Mouse (Mus musculus): Measurements from ENCODE around the gene Agr2. TPM values are rescaled to one million over a fixed set of nuclear protein-coding genes. Genes with fewer than 3 reads are reported as not detected.

Agr2 gene
- not detected in 4 replicates for total RNA-seq (2023)

DNA sequence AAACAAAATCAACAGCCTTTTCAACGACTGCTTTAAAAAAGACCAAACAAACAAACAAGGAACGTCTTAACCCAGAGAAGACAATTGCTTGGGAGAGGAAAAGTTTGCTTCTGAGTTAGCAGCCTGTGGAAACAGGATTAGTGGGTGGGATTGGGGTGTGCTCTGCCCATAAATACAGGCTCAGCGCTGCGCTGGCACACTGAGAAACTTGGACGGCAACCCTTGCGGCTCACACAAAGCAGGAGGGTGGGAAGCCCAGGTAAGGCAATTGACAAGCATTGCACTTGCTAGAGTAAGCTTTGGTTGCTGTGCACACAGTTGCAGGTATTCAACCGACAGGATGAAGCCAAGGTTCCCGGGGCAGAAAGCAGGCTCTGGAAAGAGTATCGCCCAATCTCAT lies at the start of gene Agr2:
Agr2 (plus strand) TSS at position 197 of the 400 bp plus-strand sequence.

DNA sequence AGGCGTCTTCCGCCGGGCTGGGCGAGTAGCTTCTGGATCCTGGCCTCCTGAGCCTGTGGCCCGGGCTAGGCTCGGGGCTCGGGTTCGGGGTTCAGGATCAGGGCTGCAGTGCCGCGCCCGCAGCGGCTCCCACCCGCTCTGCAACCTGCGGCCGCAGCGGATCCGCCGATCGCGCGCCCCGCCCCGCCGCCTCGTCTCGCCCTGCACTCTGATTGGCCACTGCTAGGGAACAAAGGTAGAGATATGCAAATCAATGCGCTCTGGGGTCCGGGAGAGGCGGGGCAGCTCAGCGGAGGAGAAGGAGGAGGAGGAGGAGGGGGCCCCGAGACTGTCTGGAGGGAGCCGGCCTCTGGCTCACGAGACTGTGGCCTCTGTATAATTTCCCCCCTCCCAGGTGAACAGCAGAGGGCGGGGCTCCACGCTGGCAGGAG lies 49.7 kb downstream of the Agr2 start, which contains the start of gene Tspan13:
Tspan13 (minus strand) TSS at position 153 of the 431 bp plus-strand sequence.

Other genes starting within 250 kb of the Agr2 start
- gene Agr3, start 67.3 kb upstream of the Agr2 start, total RNA-seq (2023), result not detected in 4 replicates
- gene Tspan13, start 49.6 kb downstream of the Agr2 start, total RNA-seq (2023), result 144 to 157 TPM (median 154 TPM) in 4 replicates
- 23.3 to 28.0 TPM (median 24.9 TPM) in 4 replicates for gene Ankmy2, start 164.2 kb downstream of the Agr2 start, total RNA-seq (2023)
- gene Bzw2, start 165.2 kb downstream of the Agr2 start, total RNA-seq (2023), result 110 to 117 TPM (median 116 TPM) in 4 replicates

Measured in B cell, adult 62 days (primary cell).